Mouse (Mus musculus) splenic B cell, adult 2 months (primary cell): ENCODE results near the gene Cass4.
A peak's percentile ranks its signal among the peaks of the same experiment; 100 is the strongest.

Source experiments
- DNase-seq: peaks from one replicate; pipeline ENCODE4 v3.0.0-alpha.2; 2011; ENCODE audit warnings: low read depth, low spot score
- H3K27me3 ChIP-seq: 2 replicates; pipeline ENCODE4 v1.6.1; 2012; ENCODE audit warnings: mild to moderate bottlenecking, low read length, moderate library complexity, mixed read lengths; ENCODE audit not compliant: control insufficient read depth, poor library complexity, insufficient read depth, severe bottlenecking
- H3K36me3 ChIP-seq: 2 replicates; pipeline ENCODE4 v1.6.1; 2012; ENCODE audit warnings: mild to moderate bottlenecking, low read length, moderate library complexity, mixed read lengths; ENCODE audit not compliant: control insufficient read depth, poor library complexity, insufficient read depth, severe bottlenecking

Gene Cass4

DNA sequence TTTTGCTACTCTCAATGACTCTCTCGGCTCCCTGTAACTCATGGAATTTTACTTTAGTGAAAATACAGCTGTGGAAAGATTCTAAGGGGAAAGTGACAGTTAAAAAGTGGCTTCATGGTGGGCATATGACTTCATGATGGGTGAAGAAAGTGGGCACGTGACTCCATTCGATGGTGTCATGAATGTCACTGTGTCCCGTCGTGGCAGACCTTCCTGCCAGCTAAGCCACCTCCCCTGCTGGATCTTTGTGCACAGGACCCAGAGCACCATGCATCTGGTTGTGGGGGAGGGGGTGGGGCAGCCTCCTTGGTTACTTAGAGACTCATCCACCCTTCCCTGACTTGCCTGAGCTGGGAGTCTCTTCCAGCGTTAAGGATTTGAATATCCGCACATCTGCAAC, 10.6 kb downstream of the Cass4 start:
- DNase-seq = no peak
- Histone ChIP-seq H3K36me3 (no peaks in the 10 kb centered on the region), H3K27me3 (no peaks in the 10 kb centered on the region)

DNA sequence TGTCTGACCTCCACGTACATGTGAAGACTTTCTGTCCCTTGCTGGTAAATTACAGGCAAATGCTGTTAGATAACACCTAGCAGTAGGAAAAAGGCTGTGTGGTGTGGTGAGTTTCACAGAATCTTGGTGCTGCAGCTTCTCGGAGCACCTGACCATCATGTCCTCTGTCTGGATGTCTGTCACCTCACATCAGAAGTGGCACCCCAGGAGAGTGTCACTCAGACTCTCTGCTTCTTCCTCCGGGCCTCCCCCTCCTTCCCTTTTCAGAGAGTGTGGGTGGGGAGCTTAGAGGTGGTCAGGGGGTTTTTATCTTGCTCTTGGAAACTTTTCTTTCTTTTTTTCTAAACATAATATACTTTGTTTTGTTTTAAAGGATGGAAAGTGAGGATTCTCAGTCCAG, 11.4 kb downstream of the Cass4 start:
- H3K27me3 ChIP-seq = no peaks in the 10 kb centered on the region
- peak; percentile 30 for DNase-seq
- H3K36me3 ChIP-seq = no peaks in the 10 kb centered on the region

DNA sequence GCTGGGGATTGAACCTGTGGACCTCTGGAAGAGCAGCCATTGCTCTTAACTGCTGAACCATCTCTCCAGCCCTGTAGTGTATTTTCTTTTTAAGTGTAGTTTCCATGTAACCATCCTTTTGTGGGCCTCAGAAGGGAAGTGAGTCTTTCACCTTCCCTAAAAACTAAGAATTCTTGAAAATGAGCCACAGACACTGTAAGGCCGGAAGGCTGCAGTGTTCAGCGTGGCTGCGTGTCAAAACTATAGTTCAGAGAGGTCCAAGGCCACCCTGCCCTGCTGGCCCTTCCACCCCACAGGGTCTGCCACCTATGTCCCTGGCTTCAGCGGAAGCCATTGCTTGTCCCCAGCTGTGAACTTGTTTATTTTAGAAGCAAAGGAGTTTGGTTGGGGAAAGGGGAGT, 12.6 kb downstream of the Cass4 start:
- no peaks in the 10 kb centered on the region for H3K27me3 ChIP-seq
- H3K36me3 ChIP-seq = no peaks in the 10 kb centered on the region
- no peak for DNase-seq

DNA sequence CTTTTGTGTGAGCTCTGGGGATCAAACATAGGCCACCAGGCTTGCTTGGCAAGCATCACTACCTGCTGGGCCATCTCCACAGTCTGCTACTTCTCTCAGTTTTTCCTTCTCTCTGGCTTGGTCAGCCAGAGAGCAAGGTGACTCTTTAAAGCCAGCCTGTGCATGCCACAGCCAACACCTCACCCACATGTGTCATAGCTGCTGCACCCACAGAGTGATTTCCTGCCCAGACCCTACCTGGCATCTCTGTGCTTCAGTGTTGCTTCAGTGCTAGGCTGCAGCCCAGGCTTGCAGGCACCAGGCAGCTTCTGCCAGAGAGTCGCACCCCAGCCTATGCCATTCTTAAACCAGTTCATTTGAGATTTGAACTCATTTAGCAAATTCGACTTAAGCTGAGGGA, 13.9 kb downstream of the Cass4 start:
- Histone ChIP-seq H3K27me3 (no peaks in the 10 kb centered on the region), H3K36me3 (no peaks in the 10 kb centered on the region)
- DNase-seq = no peak

DNA sequence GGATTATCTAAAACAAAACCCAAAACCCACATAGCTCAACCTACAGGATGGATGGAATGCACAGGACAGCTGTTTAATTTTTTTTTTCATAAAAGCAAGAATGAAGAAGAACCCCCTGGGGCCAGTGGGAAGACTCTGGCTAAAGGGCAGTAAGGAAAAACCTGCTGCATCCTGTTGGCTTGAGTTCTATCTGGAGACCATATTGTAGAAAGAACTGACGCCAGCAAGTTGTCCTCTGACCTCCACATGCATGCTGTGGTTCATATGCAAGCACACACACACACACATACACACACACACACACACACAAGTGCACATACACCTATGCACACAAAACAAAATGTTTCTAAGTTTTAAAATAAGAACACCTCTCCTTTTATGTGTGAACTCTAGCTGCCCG, 17.1 kb downstream of the Cass4 start:
- DNase-seq = no peak
- no peaks in the 10 kb centered on the region for H3K27me3 ChIP-seq

DNA sequence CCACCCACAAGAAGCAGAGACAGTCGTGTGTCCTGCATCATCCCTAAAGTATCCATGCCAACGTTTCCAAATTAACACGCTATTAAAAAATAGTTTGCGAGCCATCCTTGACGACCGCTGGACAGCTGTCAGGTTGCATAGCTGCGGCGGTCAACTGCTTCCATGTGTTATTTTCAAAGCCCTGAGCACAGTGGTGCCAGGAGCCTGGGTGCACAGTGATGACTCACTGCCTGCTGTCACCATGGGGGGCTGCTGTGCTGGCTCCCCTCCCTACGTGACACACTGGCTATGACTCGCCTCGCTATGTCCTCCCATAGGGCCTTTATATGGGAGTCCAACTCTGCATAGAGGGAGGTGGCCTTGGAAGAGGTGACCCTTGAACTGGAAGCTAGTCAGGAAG, 17.5 kb downstream of the Cass4 start:
- DNase-seq = no peak
- no peaks in the 10 kb centered on the region for H3K36me3 ChIP-seq
- no peaks in the 10 kb centered on the region for H3K27me3 ChIP-seq

More for the DNA sequence above, 17.1 kb downstream of the Cass4 start:
- no peaks in the 10 kb centered on the region for H3K36me3 ChIP-seq

DNA sequence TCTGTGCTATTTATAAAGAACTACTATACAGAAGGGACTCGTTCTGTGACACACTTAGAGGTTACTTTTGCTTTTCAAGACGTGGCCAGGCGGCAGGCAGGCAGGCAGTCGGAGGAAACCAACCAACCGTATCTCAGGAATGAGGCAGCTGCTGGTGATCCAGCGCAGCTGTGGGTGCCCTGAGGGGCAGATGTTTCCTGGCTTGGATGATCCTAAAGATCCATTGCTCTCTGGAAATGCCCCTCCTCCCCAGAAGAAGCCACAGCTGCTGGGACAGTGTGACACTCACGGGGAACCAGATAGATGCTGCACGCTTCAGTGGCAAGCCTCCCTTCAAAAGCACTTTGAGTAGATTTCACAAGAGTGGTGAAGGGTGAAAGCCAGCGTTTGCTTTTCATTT, 18.9 kb downstream of the Cass4 start:
- H3K27me3 ChIP-seq = no peaks in the 10 kb centered on the region
- peak; percentile 37 for DNase-seq
- H3K36me3 ChIP-seq = no peaks in the 10 kb centered on the region

DNA sequence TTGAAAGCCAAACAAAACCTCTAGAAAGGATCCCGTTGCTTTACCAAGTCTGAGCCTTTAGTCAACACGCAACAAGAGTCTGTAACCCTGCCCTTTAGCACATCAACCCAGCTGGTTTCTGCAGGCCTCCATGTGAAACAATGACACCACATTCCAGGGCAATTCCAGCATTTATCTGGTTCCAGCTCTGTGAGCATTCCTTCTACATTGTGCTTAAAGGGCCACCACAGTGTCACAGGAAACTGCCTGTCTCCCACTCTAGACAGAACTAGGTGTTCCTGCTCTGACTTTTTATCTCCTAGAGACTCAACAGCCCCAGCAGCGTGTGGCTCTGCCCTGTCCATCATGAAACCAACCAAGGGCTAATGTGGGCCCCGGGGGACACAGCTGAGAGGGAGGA, 19.7 kb downstream of the Cass4 start:
- DNase-seq = no peak
- Histone ChIP-seq H3K36me3 (no peaks in the 10 kb centered on the region), H3K27me3 (no peaks in the 10 kb centered on the region)

DNA sequence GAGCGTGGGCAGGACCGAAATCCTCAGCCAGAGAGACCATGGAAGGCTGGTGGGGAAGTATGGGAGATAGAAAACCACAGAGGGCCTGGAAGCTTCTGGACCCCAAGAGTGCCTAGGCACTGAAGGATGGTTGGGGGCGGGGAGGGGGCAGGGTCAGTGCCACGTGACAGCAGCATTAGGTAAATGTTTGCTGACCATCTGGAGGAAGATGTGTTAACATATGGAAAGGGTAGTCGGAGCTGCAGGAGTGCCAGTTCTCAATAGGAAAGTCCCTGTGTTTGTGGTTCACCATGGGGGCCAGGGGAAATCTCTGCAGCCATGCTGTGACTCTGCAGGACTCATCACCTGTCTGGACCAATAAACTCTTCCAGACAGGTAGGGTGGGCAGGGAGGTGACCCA, 20.3 kb downstream of the Cass4 start:
- Histone ChIP-seq H3K27me3 (no peaks in the 10 kb centered on the region), H3K36me3 (no peaks in the 10 kb centered on the region)
- no peak for DNase-seq

DNA sequence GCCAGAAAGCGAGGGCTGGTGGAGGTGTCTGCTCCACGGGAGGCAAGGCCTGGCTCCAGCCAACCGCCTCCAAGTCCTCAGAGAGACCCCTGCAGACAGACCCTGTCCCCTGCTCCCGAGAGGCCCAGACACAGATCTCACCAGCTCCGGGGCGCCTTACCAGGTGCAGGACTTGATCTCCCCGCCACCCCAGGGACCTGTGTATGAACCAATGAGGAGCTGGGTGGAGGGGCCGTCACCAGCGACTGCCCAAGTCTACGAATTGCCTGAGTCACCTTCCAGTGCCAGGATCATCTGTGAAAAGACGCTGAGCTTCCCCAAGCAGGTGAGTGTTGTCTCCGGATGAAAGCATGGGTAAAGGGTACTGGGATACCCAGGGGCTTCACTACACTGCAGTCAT, 22.6 kb downstream of the Cass4 start:
- DNase-seq = no peak
- Histone ChIP-seq H3K36me3 (no peaks in the 10 kb centered on the region), H3K27me3 (no peaks in the 10 kb centered on the region)

DNA sequence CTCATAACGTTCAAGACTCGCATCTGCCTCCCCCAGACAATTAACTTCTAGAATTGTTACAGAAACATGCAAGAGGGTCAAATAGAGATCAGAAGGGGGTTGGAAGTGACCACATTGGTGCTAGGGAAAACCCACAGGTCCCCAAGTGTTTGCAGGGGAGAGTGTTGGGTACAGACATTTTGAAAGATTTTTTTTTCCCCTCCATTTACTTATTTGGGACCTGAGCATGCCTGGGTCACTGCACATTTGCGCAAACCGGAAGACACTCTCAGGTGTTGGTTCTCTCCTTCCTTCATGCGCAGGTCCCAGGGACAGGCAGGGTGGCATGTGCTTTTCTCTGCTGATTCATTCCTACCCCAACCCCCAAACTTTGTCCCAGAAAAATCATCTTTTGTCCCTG, 23.3 kb downstream of the Cass4 start:
- no peak for DNase-seq
- Histone ChIP-seq H3K27me3 (no peaks in the 10 kb centered on the region), H3K36me3 (no peaks in the 10 kb centered on the region)

DNA sequence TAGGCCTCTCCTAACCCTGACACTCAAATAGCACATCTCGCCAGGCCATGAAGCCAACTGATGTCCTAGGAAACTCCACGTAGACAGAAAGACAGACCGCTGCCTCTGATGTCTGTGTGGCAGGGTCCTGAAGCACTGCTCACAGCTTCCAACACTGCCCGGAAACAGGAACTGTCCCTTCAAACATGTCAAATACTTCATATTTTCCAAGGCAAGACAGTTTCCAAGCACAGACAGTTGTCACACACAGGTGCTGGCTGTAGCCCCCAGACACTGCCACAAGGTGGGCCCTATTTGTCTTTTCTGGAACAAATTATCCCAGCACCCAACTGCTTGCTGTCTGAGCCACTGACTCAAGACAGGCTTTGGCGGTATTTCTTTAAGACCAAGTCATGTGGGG, 24.6 kb downstream of the Cass4 start:
- no peak for DNase-seq
- no peaks in the 10 kb centered on the region for H3K27me3 ChIP-seq
- no peaks in the 10 kb centered on the region for H3K36me3 ChIP-seq

DNA sequence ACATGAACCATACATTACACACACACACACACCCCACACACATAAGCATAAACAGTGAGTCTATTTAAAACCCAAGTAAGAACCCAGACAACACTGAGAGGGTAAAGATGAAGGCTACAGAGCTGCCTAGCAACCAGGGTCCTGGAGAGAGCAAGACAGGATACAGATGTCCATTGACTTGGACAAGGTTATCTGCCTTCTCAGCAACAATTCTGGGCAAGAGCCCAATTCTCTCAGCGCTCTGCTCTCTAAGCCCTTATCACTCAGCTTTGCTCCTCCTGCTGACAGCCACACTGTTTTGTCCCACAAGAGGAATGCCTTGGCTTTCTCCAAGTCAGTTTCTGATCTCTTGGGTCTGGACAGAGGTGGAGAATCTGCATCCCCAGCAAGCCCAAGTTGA, 37.0 kb downstream of the Cass4 start:
- no peaks in the 10 kb centered on the region for H3K27me3 ChIP-seq
- DNase-seq = no peak
- H3K36me3 ChIP-seq = no peaks in the 10 kb centered on the region

DNA sequence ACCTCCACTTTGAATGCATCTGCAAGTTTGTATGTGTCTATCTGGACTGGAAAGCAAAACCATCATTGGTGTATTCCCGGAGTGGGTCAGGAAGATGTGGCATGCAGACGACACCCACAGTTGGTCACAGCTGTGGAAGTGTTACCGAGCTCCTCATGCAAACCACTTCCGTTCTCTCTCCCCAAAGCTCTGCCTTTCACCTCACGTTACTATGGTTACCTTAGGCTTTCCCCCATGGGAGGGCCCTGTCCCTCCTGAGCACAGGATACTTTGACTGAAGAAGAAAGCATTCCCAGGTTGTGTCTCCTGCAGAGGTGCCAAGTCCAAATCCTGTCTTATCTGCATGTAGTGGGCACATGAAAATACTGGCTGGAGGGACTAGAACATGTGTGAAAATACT, 40.2 kb downstream of the Cass4 start:
- Histone ChIP-seq H3K36me3 (no peaks in the 10 kb centered on the region), H3K27me3 (no peaks in the 10 kb centered on the region)
- DNase-seq = peak; percentile 75

DNA sequence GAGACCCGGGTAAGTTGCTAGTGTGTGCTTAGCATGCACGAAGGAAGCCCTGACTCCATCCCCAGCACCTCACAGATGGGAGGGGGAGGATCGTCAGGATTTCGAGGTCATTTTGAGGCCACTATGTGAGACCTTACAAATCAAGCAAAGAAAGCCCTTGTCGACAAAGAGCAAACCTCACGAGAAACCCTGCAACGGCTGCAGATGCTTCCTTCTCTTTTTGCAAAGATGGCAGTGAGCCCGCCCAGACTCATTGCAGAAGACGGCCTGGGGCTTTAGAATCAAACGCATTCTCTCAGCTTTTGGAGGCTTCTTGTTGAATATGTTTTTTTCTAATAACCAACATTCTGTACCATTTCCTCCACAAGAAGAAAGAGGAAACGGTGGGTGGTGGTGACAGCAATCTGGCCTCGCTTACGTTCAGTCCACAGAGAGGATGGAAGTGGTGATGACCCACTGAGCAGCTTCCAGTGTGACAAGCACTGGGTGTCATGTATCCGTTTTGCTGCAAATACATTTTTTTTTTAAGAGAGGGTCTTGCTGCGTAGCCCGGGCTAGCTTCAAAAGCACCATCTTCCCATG, 43.9 kb downstream of the Cass4 start:
- Histone ChIP-seq H3K36me3 (no peaks in the 10 kb centered on the region), H3K27me3 (no peaks in the 10 kb centered on the region)
- DNase-seq = peak; percentile 77

DNA sequence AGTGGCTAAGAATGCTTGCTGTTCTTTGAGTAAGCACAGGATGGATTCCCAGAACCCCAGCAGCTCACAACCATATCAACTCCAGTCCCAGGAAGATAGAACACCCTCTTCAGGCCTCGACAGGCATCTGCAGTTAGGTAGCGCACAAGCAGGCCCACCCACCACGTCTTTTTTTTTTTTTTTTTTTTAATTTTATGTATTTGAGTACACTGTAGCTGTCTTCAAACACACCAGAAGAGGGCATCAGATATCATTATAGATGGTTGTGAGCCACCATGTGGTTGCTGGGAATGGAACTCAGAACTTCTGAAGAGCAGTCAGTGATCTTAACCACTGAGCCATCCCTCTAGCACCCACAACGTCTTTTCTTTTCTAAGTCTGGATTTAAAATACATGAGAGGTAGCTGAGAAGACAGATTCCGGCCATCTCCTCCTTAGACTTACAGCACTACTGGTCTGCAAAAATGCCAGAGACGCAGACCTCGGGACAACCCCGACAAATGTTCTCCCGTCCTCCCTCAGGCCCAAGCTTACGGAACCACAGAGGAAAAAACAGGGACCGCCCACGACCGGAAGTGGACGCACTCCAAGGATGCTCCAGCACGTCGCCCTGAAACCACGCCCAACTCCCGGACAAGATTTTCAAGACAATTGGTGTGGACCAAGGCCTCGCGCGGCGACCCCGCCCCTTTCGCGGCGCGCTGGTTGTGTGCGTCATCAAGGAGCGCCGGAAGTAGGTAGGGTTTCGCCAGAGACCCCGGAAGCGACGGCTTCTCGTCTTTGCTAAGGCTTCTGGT, 46.4 kb downstream of the Cass4 start, which contains the start of gene Rtf2:
Gene Rtf2 (plus strand): TSS at position 714 of the 797 bp plus-strand sequence.
- Histone ChIP-seq H3K36me3 (no peaks in the 10 kb centered on the region), H3K27me3 (no peaks in the 10 kb centered on the region)
- DNase-seq = peak; percentile 97
